Mouse (Mus musculus) C2C12 (cell line): ENCODE results near the gene Vwf. TPM values are rescaled to one million over a fixed set of nuclear protein-coding genes. Genes with fewer than 3 reads are reported as not detected.

Experiments
- H3K27me3 ChIP-seq: one replicate; pipeline ENCODE4 v1.6.1; 2011; ENCODE audit not compliant: control insufficient read depth, insufficient read depth, insufficient read length
- H3K36me3 ChIP-seq: one replicate; pipeline ENCODE4 v1.6.1; 2011; ENCODE audit not compliant: control insufficient read depth, insufficient read depth
- H3K4me3 ChIP-seq: one replicate; pipeline ENCODE4 v1.5.1; 2011; ENCODE audit warnings: mild to moderate bottlenecking, control low read depth; ENCODE audit not compliant: poor library complexity, insufficient read depth, severe bottlenecking
- H3K79me2 ChIP-seq: one replicate; pipeline ENCODE4 v1.6.1; 2011; ENCODE audit not compliant: control insufficient read depth, insufficient read depth
- H3K79me3 ChIP-seq: one replicate; pipeline ENCODE4 v1.6.1; 2011; ENCODE audit warnings: low read depth, control low read depth
- H3ac ChIP-seq: one replicate; pipeline ENCODE3; 2011; ENCODE audit warnings: low read depth; ENCODE audit not compliant: control insufficient read depth, insufficient read length
- CEBPB ChIP-seq: IDR thresholded peaks from one replicate; pipeline ENCODE4 v1.6.1; 2011; ENCODE audit warnings: low read depth, mild to moderate bottlenecking, control low read depth, moderate library complexity
- CTCF ChIP-seq: IDR thresholded peaks from one replicate; pipeline ENCODE4 v1.5.1; 2011; ENCODE audit not compliant: control insufficient read depth, insufficient read depth, insufficient read length
- FOSL1 ChIP-seq: IDR thresholded peaks from one replicate; pipeline ENCODE4 v1.8.0; 2011; ENCODE audit warnings: mild to moderate bottlenecking, low read length; ENCODE audit not compliant: poor library complexity, insufficient read depth, severe bottlenecking
- MAX ChIP-seq: IDR thresholded peaks from one replicate; pipeline ENCODE4 v1.6.1; 2011; ENCODE audit warnings: mild to moderate bottlenecking, control low read depth
- MYOD1 ChIP-seq: IDR thresholded peaks from one replicate; pipeline ENCODE4 v1.6.1; 2011; ENCODE audit warnings: low read depth; ENCODE audit not compliant: control insufficient read depth, insufficient read length
- MYOG ChIP-seq: IDR thresholded peaks from one replicate; pipeline ENCODE4 v1.6.1; 2011; ENCODE audit not compliant: control insufficient read depth, insufficient read length; ENCODE audit errors: extremely low read depth
- USF1 ChIP-seq: IDR thresholded peaks from one replicate; pipeline ENCODE4 v1.6.1; 2011; ENCODE audit warnings: low read depth, mild to moderate bottlenecking, control low read depth, moderate library complexity
- polyA plus RNA-seq: library from polyadenylated mRNA; unstranded; fragments of >200 nt; fragmentation: generic; extraction: Trizol; gene quantifications from one replicate; pipeline ENCODE4 v1.2.1, GENCODE M21; 2012; ENCODE audit warnings: missing spikeins

Gene Vwf
- polyA plus RNA-seq, 1 experiment = 0.04 TPM

DNA sequence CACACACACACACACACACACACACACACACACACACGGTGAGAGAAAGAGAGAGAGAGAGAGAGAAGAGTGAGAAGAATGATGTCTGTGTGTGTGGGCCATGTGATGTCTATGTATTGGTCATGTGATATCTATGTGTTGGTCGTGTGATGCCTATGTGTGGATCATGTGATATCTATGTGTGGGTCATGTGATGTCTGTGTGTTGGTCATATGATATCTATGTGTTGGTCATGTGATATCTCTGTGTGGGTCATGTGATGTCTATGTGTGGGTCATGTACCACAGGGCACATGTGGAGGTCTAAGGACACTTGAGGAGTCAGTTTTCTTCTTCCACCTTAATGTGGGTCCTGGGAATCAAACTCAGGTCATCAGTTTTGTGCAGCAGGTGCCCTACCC is 33.3 kb downstream of the Vwf start:
- H3ac ChIP-seq = no peak overlapping the region
- H3K4me3 ChIP-seq = no peak overlapping the region
- no peaks in the 10 kb centered on the region for H3K27me3 ChIP-seq
- H3K79me2 ChIP-seq = no peaks in the 10 kb centered on the region
- H3K36me3 ChIP-seq = no peaks in the 10 kb centered on the region
- TF ChIP-seq MYOD1 (no peak), USF1 (peak; percentile 33)
- no peaks in the 10 kb centered on the region for H3K79me3 ChIP-seq

DNA sequence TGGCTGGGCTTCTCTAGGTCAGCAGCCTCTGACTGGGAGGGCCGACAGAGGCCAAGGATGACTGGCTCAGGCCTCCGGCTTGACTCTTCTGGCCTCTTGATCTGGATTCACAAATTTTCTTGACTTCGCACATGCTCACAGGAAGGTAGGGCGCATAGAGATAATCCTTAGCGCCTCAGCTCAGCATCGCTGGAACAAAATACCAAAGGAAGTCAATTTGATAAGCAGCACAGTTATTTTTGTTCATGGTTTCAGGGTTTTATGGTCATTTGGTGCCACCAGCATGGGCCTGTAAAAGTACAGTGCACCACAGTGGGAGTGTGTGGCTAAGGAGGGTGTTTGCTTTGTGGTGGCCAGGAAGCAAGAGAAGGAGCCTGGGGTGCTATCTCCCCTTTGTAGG is 37.1 kb downstream of the Vwf start:
- Histone ChIP-seq H3K79me3 (no peaks in the 10 kb centered on the region), H3K27me3 (no peaks in the 10 kb centered on the region), H3K36me3 (no peaks in the 10 kb centered on the region), H3K79me2 (no peaks in the 10 kb centered on the region), H3K4me3 (no peak overlapping the region), H3ac (no peak overlapping the region)
- TF ChIP-seq FOSL1 = no peak
- no peak for TF ChIP-seq CEBPB
- TF ChIP-seq CTCF = no peak
- no peak for TF ChIP-seq USF1
- TF ChIP-seq MAX = no peak
- no peak for TF ChIP-seq MYOD1
- no peak for TF ChIP-seq MYOG

DNA sequence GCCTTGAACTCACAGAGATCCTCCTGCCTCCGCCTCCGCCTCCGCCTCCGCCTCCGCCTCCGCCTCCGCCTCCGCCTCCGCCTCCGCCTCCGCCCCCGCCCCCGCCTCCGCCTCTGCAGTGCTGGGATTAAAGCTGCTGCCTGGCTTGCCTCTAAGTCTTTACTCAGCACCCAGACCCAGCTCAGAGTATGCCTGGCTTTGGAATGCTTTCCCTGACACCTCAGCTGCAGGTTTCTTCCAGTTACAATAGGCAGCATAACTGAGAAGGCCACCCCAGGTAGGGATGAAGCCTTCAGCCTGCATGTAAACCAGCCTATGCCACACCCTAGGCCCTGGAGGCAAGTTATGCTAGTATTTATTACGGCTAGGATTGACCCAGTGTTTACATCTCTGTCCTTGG is 37.7 kb downstream of the Vwf start:
- Histone ChIP-seq H3ac (no peak overlapping the region), H3K4me3 (no peak overlapping the region), H3K79me3 (no peaks in the 10 kb centered on the region), H3K27me3 (no peaks in the 10 kb centered on the region), H3K36me3 (no peaks in the 10 kb centered on the region), H3K79me2 (no peaks in the 10 kb centered on the region)
- TF ChIP-seq MAX = no peak

DNA sequence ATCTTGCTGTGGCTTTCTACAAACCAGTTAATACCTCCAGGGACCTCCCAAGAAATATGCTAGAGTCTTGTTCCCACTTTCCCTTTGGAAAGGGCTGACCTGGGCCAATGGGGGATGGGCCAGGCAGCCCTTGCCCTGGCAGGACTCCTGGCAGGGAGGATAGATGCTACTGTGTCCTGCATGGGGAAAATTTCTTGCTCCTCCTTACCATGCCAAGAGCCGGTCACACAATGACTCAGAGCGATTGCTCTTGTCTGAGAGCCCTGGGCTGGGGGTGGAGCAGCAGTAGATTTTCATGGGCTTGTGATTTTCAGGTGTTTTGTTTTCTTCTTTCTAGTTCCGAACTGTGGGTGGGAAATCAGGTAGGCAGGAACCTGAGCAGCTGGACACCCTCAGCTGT is 39.0 kb downstream of the Vwf start:
- Histone ChIP-seq H3ac (no peak overlapping the region), H3K79me2 (no peaks in the 10 kb centered on the region), H3K36me3 (no peaks in the 10 kb centered on the region), H3K79me3 (no peaks in the 10 kb centered on the region), H3K27me3 (no peaks in the 10 kb centered on the region), H3K4me3 (no peak overlapping the region)
- TF ChIP-seq CEBPB (no peak), MAX (no peak), CTCF (no peak), MYOG (no peak), MYOD1 (no peak), USF1 (no peak), FOSL1 (no peak)

DNA sequence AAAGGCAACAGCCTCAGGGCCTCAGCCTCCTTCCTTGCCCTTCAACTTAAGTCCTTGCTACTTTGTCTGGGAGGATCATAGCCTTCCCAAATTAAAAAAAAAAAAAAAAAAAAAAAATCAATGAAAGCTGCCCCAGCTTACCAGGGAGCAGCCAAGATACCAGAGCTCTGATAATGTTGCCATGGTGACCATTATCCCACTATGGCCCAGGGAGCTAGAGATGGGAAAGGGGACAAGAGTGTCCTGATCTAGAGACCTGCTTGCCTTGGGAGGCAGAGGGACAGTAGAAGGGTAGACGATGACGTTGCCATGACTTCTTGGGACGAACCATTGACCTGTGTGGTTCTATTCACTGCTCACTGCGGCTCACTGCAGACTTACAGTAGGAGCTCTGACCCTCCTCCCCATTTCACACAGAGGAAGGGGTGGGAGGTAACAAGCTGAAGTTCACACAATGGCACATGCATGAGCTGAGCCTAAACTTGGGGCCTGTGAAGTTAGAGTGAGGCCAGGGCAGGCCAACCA is 39.5 kb downstream of the Vwf start:
- TF ChIP-seq FOSL1 (no peak), USF1 (no peak), CTCF (no peak), MYOG (no peak), MYOD1 (no peak), MAX (no peak), CEBPB (no peak)

DNA sequence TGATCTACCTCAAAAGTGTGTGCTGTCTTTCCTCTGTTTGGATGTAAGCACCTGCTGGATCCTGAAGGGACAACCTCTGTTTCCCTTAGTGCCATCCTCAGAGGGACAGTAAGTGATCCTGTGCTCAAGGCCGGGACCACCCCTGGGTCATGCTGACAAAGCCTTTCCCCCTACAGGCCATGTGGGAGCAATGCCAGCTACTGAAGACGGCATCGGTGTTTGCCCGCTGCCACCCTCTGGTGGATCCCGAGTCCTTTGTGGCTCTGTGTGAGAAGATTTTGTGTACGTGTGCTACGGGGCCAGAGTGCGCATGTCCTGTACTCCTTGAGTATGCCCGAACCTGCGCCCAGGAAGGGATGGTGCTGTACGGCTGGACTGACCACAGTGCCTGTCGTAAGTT is 41.7 kb downstream of the Vwf start:
- Histone ChIP-seq H3ac (no peak overlapping the region), H3K4me3 (no peak overlapping the region), H3K36me3 (no peaks in the 10 kb centered on the region), H3K79me3 (no peaks in the 10 kb centered on the region), H3K79me2 (no peaks in the 10 kb centered on the region), H3K27me3 (peaks cover 8% of the 10 kb centered on the region)
- TF ChIP-seq MAX (no peak), CEBPB (no peak), MYOD1 (no peak), MYOG (no peak), USF1 (no peak), CTCF (no peak), FOSL1 (no peak)

More for the DNA sequence above, 39.5 kb downstream of the Vwf start:
- H3K4me3 ChIP-seq = no peak overlapping the region
- peaks cover 3% of the 10 kb centered on the region for H3K27me3 ChIP-seq
- no peaks in the 10 kb centered on the region for H3K79me2 ChIP-seq
- no peaks in the 10 kb centered on the region for H3K36me3 ChIP-seq
- no peak overlapping the region for H3ac ChIP-seq
- H3K79me3 ChIP-seq = no peaks in the 10 kb centered on the region
